Mouse (Mus musculus) heart, adult 2 months (tissue): ENCODE measurements around the gene Gm20388. TPM values are rescaled to one million over a fixed set of nuclear protein-coding genes. Genes with fewer than 3 reads are reported as not detected.

Experiments used
- DNase-seq, 2 experiments: peaks; one replicate each; pipeline ENCODE4 v3.0.0; 2021
- H3K27ac ChIP-seq: fragments of 200-600 bp; 2 replicates; pipeline ENCODE4 v1.8.1; 2022
- H3K27me3 ChIP-seq: fragments of 200-500 bp; 2 replicates; pipeline ENCODE4 v1.6.1; 2012; ENCODE audit warnings: mild to moderate bottlenecking, low read length, inconsistent platforms, mixed read lengths; ENCODE audit not compliant: control insufficient read depth, insufficient read depth
- H3K36me3 ChIP-seq: fragments of 200-500 bp; 2 replicates; pipeline ENCODE4 v1.6.1; 2012; ENCODE audit warnings: low read length, inconsistent platforms; ENCODE audit not compliant: control insufficient read depth, insufficient read depth
- H3K4me1 ChIP-seq: fragments of 200-500 bp; 2 replicates; pipeline ENCODE4 v1.6.1; 2011; ENCODE audit warnings: low read length; ENCODE audit not compliant: control insufficient read depth, insufficient read depth
- H3K4me3 ChIP-seq: fragments of 200-600 bp; 2 replicates; pipeline ENCODE4 v1.8.1; 2022
- H3K79me2 ChIP-seq: fragments of 200-500 bp; replicated peaks from 2 replicates; pipeline ENCODE4 v1.6.1; 2012; ENCODE audit warnings: mild to moderate bottlenecking, inconsistent platforms, low read length, moderate library complexity, mixed read lengths; ENCODE audit not compliant: control insufficient read depth, insufficient read depth
- H3K9ac ChIP-seq: fragments of 200-500 bp; 2 replicates; pipeline ENCODE4 v1.6.1; 2012; ENCODE audit warnings: low read depth, mild to moderate bottlenecking, control low read depth, inconsistent platforms, low read length, mixed read lengths
- CTCF ChIP-seq: fragments of 200-600 bp; IDR thresholded peaks from 2 replicates; pipeline ENCODE4 v1.8.1; 2022; ENCODE audit warnings: antibody characterized with exemption, mild to moderate bottlenecking, moderate library complexity
- EP300 ChIP-seq: fragments of 200-500 bp; IDR thresholded peaks from 2 replicates; pipeline ENCODE4 v1.6.1; 2011; ENCODE audit warnings: low read depth, low read length, control low read depth; ENCODE audit not compliant: insufficient read depth
- POLR2A ChIP-seq: fragments of 200-500 bp; IDR thresholded peaks from 2 replicates; pipeline ENCODE4 v1.6.1; 2011; ENCODE audit warnings: mild to moderate bottlenecking, low read depth, low read length, control low read depth; ENCODE audit not compliant: insufficient read depth
- WGBS: fragments of 180-500 bp; shearing (Covaris S2); methylation state at CpG from one replicate; pipeline ENCODE4 v1.1.7; 2018; 5-methylcytosine and 5-hydroxymethylcytosine counted together
- intact Hi-C: fragments of 180-260 bp; cut with DNase I; formaldehyde crosslinking; loops from one replicate; pipeline ENCODE4 v1.15.1; 2025
- polyA plus RNA-seq: library from polyadenylated mRNA; depleted of rRNA; stranded (reverse); fragments of >200 nt; gene quantifications from 2 replicates; pipeline ENCODE4 v1.2.3, GENCODE M21; 2012
- total RNA-seq, 2 experiments: library from RNA; stranded (reverse); gene quantifications; 2 replicates each; pipeline ENCODE4 v1.2.3; 2021

The Gm20388 gene
- total and polyA plus RNA-seq, 3 experiments, result 1.8 to 32.3 TPM; not detected in 1

DNA sequence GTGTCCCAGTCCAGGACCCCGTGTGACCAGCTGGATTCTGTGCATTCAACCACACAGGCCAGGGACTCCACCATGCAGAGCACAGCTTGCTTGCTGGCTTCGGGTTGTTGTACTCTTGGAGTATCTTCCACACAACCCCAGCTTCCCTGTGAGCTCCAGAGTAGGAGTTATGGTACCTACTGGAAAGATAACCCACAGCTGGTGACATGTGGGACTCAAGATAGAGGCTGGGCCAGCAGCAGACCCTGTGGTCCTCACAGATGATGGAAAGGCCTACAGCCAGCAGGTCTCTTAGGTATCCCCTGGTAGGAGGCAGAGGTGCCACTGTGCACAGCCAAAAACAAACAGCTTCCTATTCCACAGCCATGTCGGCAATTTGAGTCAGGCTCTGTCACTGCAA lies 2800.8 kb downstream of the Gm20388 start:
- no peak overlapping the region for H3K4me3 ChIP-seq
- H3K27ac ChIP-seq, result peak overlapping the region; percentile 85
- TF ChIP-seq POLR2A, result no peak
- no peak for TF ChIP-seq EP300
- TF ChIP-seq CTCF, result no peak
- DNase-seq, result no peak
- H3K9ac ChIP-seq, result no peak overlapping the region
- 60% methylated on average over 3 of the region's 3 CpGs for WGBS
- H3K36me3 ChIP-seq, result no peaks in the 10 kb centered on the region
- no peaks in the 10 kb centered on the region for H3K79me2 ChIP-seq
- H3K4me1 ChIP-seq, result peaks cover 16% of the 10 kb centered on the region
- intact Hi-C loops, result loop anchor here (5.0 kb wide), 1 partner anchor 51 kb away; no protein-coding TSS in a partner anchor
- no peaks in the 10 kb centered on the region for H3K27me3 ChIP-seq

DNA sequence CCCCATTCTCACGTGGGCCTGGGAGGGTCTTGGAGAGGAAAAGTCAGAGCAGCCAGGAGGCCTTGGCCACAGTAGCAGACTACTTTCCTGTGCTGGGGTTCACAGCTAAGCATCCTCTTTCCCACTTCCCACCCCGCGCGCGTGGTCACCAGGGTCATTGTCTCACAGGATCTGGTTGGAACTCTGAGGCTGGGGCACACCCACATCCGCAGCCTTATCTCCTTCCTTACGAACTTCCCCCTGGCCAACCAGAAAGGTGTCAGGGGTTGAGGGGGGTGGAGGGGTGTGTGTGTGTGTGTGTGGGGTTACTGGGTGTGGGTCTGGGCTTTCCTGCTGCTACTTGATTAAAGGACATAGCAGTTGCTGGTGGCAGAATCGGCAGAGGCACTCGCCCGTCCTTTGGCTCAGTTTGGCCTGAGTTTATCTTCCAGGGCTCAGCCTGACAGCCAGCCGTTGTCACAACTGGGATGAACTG lies 2801.3 kb downstream of the Gm20388 start:
- H3K36me3 ChIP-seq, result no peaks in the 10 kb centered on the region
- peak; percentile 73 to 86 for DNase-seq
- TF ChIP-seq EP300 (peak; percentile 98), POLR2A (peak; percentile 52), CTCF (no peak)
- no peak overlapping the region for H3K4me3 ChIP-seq
- peak overlapping the region; percentile 85 for H3K27ac ChIP-seq
- H3K9ac ChIP-seq, result peak overlapping the region; percentile 7; the same call in 1 of the 2 replicates
- no peaks in the 10 kb centered on the region for H3K27me3 ChIP-seq
- intact Hi-C loops, result loop anchor here (2.0 to 5.0 kb wide), 2 partner anchors 47 to 50 kb away; no protein-coding TSS in a partner anchor
- 28% methylated on average over 11 of the region's 11 CpGs for WGBS
- H3K79me2 ChIP-seq, result no peaks in the 10 kb centered on the region
- peaks cover 12% of the 10 kb centered on the region for H3K4me1 ChIP-seq

DNA sequence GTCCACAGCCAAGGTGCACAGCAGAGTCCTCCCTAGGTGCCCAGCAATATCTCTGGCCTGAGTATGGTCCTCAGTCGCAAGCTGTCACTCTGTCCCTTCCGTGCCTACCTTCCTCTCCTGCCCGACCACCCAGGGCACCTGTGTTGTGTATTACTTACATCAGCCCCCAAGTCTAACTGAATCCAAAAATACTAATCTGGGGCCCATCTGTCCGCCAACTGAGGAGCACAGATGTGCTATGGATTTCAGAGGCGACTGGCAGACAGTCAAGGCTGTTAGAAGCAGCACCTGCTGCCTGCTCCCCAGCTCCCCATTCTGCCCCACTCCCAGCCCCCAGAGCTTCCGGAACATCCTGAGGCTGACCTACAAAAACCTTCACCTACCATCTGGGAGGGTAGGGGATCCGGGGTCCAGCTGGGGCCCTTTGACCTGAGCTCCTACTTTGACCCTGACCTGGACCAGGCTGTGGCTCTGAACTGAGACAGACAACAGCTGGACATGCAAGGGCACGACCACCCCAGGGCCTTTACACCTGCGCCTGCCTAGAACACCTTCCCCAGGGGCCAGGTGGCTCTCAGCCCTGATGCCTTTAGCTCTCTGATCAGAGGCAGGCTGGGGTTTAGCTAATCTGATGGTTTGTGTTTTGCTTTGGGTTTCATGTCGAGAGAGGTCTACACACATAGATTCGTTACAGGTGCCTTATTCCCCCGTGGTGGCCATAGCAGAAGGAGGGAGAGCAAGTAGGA lies 2801.9 kb downstream of the Gm20388 start:
- Histone ChIP-seq H3K36me3 (no peaks in the 10 kb centered on the region), H3K79me2 (no peaks in the 10 kb centered on the region), H3K4me1 (peaks cover 12% of the 10 kb centered on the region), H3K4me3 (no peak overlapping the region), H3K27ac (peak overlapping the region; percentile 84), H3K27me3 (no peaks in the 10 kb centered on the region), H3K9ac (peak overlapping the region; percentile 7; the same call in 1 of the 2 replicates)
- intact Hi-C loops, result loop anchor here (2.0 to 5.0 kb wide), 2 partner anchors 48 to 50 kb away; no protein-coding TSS in a partner anchor
- TF ChIP-seq CTCF (no peak), EP300 (no peak), POLR2A (no peak)
- WGBS, result 63% methylated on average over 12 of the region's 12 CpGs
- DNase-seq, result no peak

DNA sequence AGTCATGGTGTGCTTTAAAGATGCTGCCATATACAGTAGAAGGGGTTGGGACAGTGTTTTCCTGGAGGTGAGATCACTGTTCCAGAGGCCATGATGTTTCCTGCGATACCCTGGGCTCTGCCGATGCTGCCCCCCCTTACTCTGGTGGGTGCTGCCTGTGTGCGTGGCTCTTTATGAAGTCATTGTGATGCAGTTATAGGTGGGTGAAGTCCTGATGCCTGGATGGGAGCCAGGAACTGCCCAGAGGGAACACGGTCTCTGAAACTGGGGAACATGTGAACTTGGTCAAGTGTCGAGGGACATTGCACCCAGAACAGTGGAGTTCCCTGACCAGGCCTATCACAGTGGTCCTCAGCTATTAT lies 2802.5 kb downstream of the Gm20388 start:
- no peaks in the 10 kb centered on the region for H3K27me3 ChIP-seq
- peak overlapping the region; percentile 84; the same call in 1 of the 2 replicates for H3K27ac ChIP-seq
- no peak for TF ChIP-seq CTCF
- TF ChIP-seq POLR2A, result no peak
- TF ChIP-seq EP300, result no peak
- peaks cover 12% of the 10 kb centered on the region for H3K4me1 ChIP-seq
- intact Hi-C loops, result loop anchor here (2.0 to 5.0 kb wide), 2 partner anchors 48 to 49 kb away; no protein-coding TSS in a partner anchor
- 87% methylated on average over 5 of the region's 5 CpGs for WGBS
- no peaks in the 10 kb centered on the region for H3K36me3 ChIP-seq
- no peaks in the 10 kb centered on the region for H3K79me2 ChIP-seq
- H3K9ac ChIP-seq, result no peak overlapping the region
- H3K4me3 ChIP-seq, result no peak overlapping the region
- DNase-seq, result no peak

DNA sequence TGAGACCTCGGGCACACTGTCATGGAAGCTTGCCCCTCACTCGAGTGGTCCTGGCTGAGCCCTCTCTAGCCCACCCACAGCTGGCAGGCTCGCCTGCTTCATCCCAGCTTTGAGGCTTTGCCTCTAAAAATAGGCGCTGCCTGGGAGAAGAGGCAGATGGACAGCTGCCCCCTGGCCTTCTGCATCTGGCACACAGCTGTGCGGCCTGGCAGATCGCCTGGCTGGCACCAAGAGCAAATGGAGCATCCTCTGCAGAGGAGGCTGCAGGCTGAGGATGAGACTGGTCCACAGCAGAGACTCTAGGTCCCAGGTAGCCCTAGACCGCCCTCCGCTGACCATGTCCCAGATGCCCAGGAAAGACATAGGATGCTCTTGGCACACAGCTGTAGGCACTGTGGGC lies 2805.9 kb downstream of the Gm20388 start:
- Histone ChIP-seq H3K79me2 (no peaks in the 10 kb centered on the region), H3K36me3 (no peaks in the 10 kb centered on the region), H3K27me3 (no peaks in the 10 kb centered on the region), H3K4me3 (no peak overlapping the region), H3K27ac (no peak overlapping the region), H3K4me1 (peaks cover 20% of the 10 kb centered on the region), H3K9ac (no peak overlapping the region)
- DNase-seq, result no peak
- TF ChIP-seq EP300 (no peak), CTCF (no peak), POLR2A (no peak)
- 73% methylated on average over 8 of the region's 8 CpGs for WGBS
- intact Hi-C loops, result no loop called here

DNA sequence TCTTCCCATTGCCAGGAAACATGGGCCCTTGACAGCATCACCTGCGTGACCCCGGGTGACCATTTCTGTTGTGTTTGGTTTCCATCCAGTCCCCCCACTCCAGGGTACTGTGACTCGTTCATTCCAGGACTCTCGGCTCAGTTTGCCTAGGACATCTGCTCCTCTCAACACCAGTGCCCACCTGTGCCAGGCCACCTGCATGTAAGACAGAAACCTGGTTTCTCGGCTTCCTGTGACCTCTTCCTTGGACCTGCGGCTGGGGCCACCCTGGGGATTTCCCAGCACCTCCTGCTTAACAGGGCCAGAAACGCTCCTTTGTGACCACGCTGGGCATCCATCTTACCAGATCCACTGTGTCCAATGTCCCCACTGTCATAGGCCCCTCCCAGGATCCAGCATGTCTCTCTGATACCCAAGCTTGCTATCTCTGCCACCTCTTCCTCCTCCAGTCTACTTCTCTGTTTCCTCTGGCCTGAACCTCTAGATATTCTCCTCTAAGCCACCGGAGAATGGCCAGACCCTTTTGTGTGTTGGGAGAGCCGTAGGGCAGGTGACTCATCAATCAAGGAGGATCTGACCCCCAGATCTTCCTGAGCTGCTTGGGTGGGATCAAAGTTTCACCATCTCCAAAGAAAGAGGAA lies 2807.3 kb downstream of the Gm20388 start:
- no peak for DNase-seq
- Histone ChIP-seq H3K4me1 (peaks cover 15% of the 10 kb centered on the region), H3K27ac (no peak overlapping the region), H3K4me3 (no peak overlapping the region), H3K79me2 (no peaks in the 10 kb centered on the region), H3K27me3 (no peaks in the 10 kb centered on the region), H3K9ac (no peak overlapping the region), H3K36me3 (no peaks in the 10 kb centered on the region)
- intact Hi-C loops, result no loop called here
- WGBS, result 80% methylated on average over 10 of the region's 10 CpGs
- TF ChIP-seq POLR2A (no peak), CTCF (no peak), EP300 (no peak)
